Mouse (Mus musculus): ENCODE results near the gene Olfr898. TPM values are rescaled to one million over a fixed set of nuclear protein-coding genes. Genes with fewer than 3 reads are reported as not detected.

Gene Olfr898
- total RNA-seq (2021) = not detected

- no peak for DNase-seq
Observed at GRCm38 (mm10) chr9:38348111-38348510, at the start of gene Olfr898. Gene Olfr898, plus strand, starts transcription at chr9:38348411.

- no peak for DNase-seq
Observed at GRCm38 (mm10) chr9:38328760-38329159, 19.5 kb upstream of the Olfr898 start, which contains the start of gene Olfr25. Gene Olfr25, plus strand, starts transcription at chr9:38329060.

- DNase-seq = no peak
Observed at GRCm38 (mm10) chr9:38366596-38366995, 18.4 kb downstream of the Olfr898 start, which contains the start of gene Olfr250. Gene Olfr250, plus strand, starts transcription at chr9:38366896.

GRCm38 (mm10) chr9:38376786-38377185 is 28.6 kb downstream of the Olfr898 start, which contains the start of gene Olfr251:
Gene Olfr251, plus strand, starts transcription at chr9:38377086.
- no peak for DNase-seq

GRCm38 (mm10) chr9:38401398-38401797 is 53.2 kb downstream of the Olfr898 start, which contains the start of gene Olfr147:
Gene Olfr147, plus strand, starts transcription at chr9:38401698.
- no peak for DNase-seq

Other genes with a start within 250 kb of the Olfr898 start
- not detected for gene Olfr888, start 240.3 kb upstream of the Olfr898 start, total RNA-seq (2021)
- not detected for gene Olfr889, start 233.2 kb upstream of the Olfr898 start, total RNA-seq (2021)
- not detected for gene Olfr890, start 205.9 kb upstream of the Olfr898 start, total RNA-seq (2021)
- gene Olfr891, start 167.6 kb upstream of the Olfr898 start, total RNA-seq (2021) = not detected
- gene Olfr893, start 140.0 kb upstream of the Olfr898 start, total RNA-seq (2021) = not detected
- gene Olfr894, start 130.4 kb upstream of the Olfr898 start, total RNA-seq (2021) = not detected
- gene Olfr143, start 95.6 kb upstream of the Olfr898 start, total RNA-seq (2021) = not detected
- gene Olfr895, start 80.6 kb upstream of the Olfr898 start, total RNA-seq (2021) = not detected
- not detected for gene Olfr896-ps1, start 57.3 kb upstream of the Olfr898 start, total RNA-seq (2021)
- not detected for gene Olfr25, start 19.4 kb upstream of the Olfr898 start, total RNA-seq (2021)
- not detected for gene Olfr250, start 18.5 kb downstream of the Olfr898 start, total RNA-seq (2021)
- not detected for gene Olfr251, start 28.7 kb downstream of the Olfr898 start, total RNA-seq (2021)
- not detected for gene Olfr147, start 53.3 kb downstream of the Olfr898 start, total RNA-seq (2021)
- not detected for gene Olfr901, start 81.0 kb downstream of the Olfr898 start, total RNA-seq (2021)
- not detected for gene Olfr902, start 99.2 kb downstream of the Olfr898 start, total RNA-seq (2021)
- not detected for gene Olfr904, start 114.7 kb downstream of the Olfr898 start, total RNA-seq (2021)
- not detected for gene Olfr905, start 122.7 kb downstream of the Olfr898 start, total RNA-seq (2021)
- not detected for gene Olfr906, start 138.7 kb downstream of the Olfr898 start, total RNA-seq (2021)
- gene Olfr907, start 147.4 kb downstream of the Olfr898 start, total RNA-seq (2021) = not detected
- not detected for gene Olfr911-ps1, start 173.2 kb downstream of the Olfr898 start, total RNA-seq (2021)
- gene Olfr910, start 189.4 kb downstream of the Olfr898 start, total RNA-seq (2021) = not detected
- gene Olfr912, start 231.8 kb downstream of the Olfr898 start, total RNA-seq (2021) = not detected
- not detected for gene Olfr913, start 244.3 kb downstream of the Olfr898 start, total RNA-seq (2021)